Mouse (Mus musculus): ENCODE data around the gene 3100002H09Rik. TPM values are rescaled to one million over a fixed set of nuclear protein-coding genes. Genes with fewer than 3 reads are reported as not detected.

3100002H09Rik gene
- total RNA-seq (2021), result not detected

DNA sequence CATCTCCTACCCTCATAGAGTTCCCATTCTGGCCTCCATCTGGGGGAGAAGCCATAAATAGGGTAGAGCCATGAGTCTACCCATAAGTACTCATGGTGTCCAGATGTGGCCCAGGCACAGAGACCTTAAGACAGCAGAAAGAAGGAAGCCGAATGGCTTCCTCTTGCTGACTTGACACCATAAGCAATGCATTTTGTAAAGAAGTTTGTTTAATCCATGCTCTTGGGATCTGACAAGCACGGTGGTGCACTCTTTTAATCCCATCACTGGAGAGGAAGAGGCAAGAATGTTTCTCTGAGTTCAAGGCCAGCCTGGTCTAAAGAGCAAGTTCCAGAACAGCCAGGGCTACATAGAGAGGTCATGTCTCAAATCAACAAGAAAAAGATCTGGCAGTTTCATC is at the start of gene 3100002H09Rik:
TSS of gene 3100002H09Rik (minus strand) at position 101 of the 400 bp plus-strand sequence.
- no peak for DNase-seq
- intact Hi-C loops (cut with DNase I), result no loop called here

GRCm38 (mm10) chr4:124659251-124660217 is 48.9 kb upstream of the 3100002H09Rik start:
- intact Hi-C loops (cut with DNase I), result loop anchor here (5.0 kb wide), 1 partner anchor 87 kb away; no protein-coding TSS in a partner anchor
- DNase-seq, result peak in 1 of 2 experiments; percentile 21

DNA sequence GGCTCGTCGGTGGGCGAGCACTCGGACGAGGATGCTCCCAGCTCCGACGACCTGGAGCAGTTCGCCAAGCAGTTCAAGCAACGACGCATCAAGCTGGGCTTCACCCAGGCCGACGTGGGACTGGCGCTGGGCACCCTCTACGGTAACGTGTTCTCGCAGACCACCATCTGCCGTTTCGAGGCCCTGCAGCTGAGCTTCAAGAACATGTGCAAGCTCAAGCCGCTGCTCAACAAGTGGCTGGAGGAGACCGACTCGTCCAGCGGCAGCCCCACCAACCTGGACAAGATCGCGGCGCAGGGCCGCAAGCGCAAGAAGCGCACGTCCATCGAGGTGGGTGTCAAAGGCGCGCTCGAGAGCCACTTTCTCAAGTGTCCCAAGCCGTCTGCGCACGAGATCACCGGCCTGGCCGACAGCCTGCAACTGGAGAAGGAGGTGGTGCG is 47.8 kb upstream of the 3100002H09Rik start:
- intact Hi-C loops (cut with DNase I), result loop anchor here (5.0 kb wide), 1 partner anchor 86 kb away; no protein-coding TSS in a partner anchor
- DNase-seq, result peak in 1 of 2 experiments; percentile 13

DNA sequence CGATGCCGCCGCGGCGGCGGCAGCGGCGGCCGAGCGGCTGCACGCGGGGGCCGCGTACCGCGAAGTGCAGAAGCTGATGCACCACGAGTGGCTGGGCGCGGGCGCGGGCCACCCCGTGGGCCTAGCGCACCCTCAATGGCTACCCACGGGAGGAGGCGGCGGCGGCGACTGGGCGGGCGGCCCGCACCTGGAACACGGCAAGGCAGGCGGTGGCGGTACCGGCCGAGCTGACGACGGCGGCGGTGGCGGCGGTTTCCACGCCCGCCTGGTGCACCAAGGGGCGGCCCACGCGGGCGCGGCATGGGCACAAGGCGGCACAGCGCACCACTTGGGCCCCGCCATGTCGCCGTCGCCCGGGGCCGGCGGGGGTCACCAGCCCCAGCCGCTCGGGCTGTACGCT is 47.2 kb upstream of the 3100002H09Rik start:
- intact Hi-C loops (cut with DNase I), result loop anchor here (5.0 kb wide), 1 partner anchor 85 kb away; no protein-coding TSS in a partner anchor
- no peak for DNase-seq

DNA sequence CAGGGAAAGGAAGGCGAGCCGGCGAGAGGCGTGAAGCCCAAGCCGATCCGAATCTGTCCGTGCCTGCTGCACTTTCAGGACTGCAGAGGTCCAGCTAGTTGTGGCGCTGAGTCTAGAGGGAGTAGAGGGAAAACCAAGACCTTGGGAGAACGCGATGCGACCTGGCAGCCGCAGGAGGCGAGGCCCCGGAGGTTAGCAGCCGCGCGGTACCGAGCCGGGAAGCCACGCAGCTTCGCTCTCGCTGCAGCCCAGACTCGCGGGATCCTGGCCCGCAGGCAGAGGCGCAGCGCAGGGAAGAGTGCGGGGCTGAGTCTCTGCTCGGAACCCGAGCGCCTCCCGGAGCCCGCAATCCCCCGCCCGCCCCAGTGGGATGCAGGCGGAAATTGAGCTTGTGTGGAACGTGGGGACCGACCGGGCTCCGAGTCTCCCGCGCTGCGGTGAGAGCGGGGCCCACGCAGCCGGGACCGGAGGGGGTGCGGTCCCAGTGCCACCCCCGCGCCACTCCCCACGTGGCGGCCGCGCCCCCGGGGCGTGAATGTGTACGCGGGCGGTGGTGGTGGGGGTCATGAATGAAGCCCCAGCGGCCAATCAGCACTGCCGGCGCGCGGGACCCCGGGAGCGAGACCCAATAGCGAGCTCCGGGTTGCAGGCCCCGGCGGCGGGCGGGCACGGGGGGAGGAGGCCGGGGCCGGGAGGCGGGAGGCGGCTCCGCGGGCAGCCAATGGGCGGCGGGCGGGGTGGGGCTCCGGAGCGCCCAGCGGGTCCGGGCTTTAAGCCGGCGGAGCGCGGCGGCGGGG is 46.4 kb upstream of the 3100002H09Rik start:
- DNase-seq, result peak; percentile 76 to 82
- intact Hi-C loops (cut with DNase I), result loop anchor here (5.0 kb wide), 1 partner anchor 85 kb away; no protein-coding TSS in a partner anchor

GRCm38 (mm10) chr4:124656518-124656853 is 45.9 kb upstream of the 3100002H09Rik start, which contains the start of gene Pou3f1:
Gene Pou3f1 (plus strand): TSS chr4:124656807.
- DNase-seq, result no peak
- intact Hi-C loops (cut with DNase I), result loop anchor here (5.0 kb wide), 1 partner anchor 84 kb away; no protein-coding TSS in a partner anchor

DNA sequence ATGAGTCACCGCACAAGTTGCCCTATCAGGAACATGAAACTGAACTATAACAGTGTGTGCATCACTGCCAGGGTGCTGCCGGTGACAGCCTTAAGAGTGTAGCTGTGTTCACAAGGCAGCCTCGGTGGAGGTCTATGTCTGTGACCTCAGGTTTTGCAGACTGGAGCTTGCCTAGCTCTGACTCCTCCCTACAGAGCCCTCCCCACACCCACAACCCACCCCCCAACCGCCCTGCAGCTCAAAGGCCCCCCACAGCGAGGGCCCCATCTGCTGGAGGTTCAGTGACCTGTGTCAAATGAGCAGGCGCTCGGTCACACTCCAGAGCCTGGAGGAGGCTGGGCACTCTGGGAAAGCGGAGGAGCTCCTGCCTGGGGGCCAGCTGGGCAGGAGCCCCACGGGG is 42.3 kb upstream of the 3100002H09Rik start:
- intact Hi-C loops (cut with DNase I), result no loop called here
- no peak for DNase-seq

DNA sequence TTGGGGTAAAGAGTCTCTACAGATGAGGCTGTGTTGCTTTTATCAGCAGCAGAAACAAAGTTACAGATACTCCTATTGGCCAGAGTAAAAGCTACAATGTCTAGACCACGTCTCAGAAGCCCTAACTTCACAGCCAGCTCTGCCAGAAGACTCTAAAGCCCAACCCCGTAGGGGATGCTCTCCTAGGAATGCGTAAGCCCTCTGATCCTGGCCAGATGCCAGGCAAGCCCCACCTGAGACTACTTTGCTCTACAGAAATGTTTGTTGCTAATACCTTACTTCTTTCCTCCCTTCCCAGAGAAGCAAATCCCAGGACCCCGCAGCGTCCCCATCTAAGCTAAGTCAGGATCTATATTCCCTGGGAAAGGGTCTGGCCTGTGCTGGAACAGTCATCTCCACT is 37.3 kb upstream of the 3100002H09Rik start:
- intact Hi-C loops (cut with DNase I), result no loop called here
- DNase-seq, result no peak

DNA sequence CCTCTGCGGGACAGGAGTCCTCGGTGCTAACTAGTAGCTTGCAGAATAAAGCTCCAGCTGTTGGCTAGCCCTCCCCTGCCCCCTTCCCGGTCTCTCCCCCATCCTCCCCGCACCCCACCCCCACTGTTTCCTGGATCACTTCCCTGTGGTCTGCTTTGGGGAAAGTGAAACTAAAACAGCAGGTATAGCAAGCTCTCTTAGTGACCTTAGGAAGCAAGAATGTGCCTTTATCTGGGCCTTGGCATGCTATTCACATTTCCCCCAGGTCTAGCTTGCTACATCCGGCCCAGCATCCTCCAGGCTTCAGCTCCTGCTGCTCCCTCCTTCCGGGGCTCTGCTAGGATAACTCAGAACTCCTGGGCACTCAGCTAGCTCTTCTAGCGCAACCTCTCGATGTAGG is 36.0 kb upstream of the 3100002H09Rik start:
- intact Hi-C loops (cut with DNase I), result no loop called here
- peak; percentile 20 to 32 for DNase-seq

DNA sequence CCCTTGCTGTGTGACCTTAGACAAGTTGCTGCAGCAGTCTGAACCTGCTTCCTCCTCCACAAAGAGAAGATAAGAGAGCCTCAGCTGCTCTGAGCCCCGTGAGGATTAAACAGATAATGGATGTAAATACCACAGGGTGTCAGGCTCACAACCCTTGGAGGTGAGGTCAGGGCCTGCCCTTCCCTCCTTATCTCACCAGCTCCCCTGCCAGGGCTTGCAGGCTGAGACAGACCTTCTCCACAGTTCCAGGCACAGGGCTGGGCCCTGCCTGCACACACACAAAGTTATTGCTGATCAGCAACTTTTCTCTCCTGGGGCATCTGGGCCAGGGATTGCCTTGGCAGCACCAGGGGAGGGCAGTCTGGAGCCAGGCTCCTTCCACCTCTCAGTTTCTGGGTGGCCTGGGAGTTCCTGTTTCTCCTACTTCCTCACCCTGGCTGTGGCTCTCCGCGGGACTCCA is 34.4 kb upstream of the 3100002H09Rik start:
- DNase-seq, result peak; percentile 7 to 16
- intact Hi-C loops (cut with DNase I), result no loop called here

DNA sequence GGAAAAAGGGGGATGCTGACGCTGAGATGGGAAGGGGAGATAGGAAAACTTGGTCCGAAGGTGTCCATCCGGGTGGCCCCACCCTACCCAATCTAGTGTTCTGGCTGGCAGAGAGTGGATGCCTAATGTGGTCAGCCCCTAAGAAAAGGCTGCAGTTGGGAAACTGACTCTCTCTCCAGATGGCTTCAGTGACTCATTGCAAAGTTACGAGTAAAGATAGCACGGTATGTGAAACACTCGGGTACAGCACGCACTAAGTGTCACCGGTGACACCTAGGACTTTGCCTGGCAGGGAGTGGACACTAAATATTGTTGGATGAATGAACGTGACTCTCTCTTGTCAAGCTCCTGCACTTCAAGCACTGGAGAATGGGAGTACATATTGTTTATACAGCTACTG is 33.3 kb upstream of the 3100002H09Rik start:
- no peak for DNase-seq
- intact Hi-C loops (cut with DNase I), result no loop called here

DNA sequence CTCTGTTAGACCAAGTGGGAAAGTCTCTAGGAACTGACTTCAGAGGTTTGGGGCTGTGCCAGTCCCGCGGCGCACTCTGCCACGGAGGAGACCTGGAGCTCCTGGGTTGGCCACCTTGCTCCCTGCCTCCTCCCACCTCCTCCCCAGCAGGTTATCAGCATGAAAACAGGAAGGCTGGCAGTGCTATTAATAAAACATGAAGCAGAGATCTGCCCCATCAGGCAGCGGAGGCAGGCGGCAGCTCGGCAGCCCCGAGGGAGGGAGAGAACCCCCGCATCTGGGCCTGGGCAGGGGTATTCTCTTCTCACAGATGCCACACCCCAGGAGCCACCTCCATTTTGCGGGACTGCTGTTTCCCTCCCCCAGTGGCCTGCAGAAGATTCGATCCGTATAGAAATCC is 29.1 kb upstream of the 3100002H09Rik start:
- DNase-seq, result no peak
- intact Hi-C loops (cut with DNase I), result no loop called here

DNA sequence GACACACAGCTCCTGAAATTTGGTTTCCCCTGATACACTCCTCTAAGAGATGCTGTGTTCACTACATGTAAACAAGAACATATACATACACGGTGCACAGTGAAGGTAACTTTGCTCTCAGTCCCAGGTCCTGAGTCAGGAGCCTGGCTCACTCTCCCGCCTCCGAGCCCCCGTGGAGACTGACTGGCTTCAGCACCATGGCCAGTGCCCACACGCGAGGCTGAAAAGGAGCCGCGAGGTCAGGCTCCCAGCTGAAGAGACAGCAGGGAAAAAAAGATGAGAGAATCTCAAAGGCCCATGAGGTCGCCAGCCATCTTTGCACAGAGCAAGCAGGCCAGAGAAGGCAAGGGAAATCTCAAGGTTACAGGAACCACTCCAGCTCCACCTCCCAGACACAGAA is 22.7 kb upstream of the 3100002H09Rik start:
- DNase-seq, result peak; percentile 52 to 75
- intact Hi-C loops (cut with DNase I), result no loop called here

DNA sequence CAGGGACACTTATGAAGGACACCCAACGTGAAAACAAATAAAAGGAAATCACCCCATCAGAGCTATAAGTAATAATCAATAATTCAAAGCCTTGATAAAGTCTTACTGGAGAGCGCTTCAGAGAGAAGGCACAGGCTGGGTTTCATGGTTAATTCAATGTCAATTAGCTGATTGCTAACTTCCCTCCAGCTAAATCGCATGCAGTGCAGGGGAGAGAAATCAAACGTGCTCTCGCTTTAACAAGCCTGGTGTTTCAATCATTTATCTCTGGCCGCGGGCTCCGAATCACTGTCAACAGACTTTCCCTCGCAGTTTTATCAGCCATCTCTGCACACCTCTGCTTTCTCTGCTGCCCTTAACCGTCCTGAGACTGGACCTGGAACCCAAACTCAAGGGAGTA is 22.3 kb upstream of the 3100002H09Rik start:
- no peak for DNase-seq
- intact Hi-C loops (cut with DNase I), result no loop called here

- intact Hi-C loops (cut with DNase I), result no loop called here
- no peak for DNase-seq
Measured at GRCm38 (mm10) chr4:124631456-124631855, 20.9 kb upstream of the 3100002H09Rik start.

DNA sequence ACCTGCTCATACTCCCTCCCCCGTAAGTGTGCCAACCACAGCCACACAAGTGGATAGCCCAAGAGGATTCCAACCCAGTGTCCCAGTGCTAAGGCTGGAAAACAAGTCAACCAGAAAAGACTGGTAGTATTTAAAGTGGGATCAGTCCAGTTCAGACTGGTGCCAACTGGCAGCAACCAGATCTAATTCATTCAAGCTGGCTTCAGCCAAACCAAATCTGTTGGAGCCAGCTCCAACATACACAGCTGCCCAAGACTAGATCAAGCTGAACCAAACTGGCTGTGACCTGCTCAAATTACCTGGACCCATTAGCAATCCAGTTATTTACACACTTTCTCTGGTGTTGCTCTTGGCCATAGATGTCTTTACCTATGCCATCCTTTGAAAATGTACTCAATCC is 16.2 kb upstream of the 3100002H09Rik start:
- DNase-seq, result no peak
- intact Hi-C loops (cut with DNase I), result no loop called here

DNA sequence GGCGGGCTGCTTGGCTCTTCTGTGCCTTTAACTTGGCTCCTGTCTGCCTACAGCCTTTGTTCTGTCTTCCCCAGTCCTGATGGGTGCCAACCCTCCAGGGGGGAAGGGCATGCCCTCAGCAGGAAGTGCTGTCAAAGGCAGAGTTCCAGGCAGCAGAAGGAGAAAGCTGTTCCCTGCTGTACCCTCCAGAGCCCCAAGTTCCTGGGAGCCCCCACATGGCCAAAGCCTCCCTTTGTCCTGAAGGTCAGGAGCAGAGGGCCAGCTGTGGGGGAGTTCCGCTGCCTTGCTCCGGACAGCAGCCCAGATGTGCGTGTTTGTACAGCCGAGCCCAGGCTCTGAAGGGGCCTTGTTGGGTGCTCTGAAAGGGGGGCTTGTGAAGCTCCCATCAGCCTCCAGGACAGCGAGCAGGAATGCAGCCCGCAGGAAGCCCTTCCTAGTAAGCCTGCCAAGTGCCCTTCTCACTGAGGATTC is 13.5 kb upstream of the 3100002H09Rik start:
- DNase-seq, result peak in 1 of 2 experiments; percentile 13

GRCm38 (mm10) chr4:124622566-124622965 is 12.0 kb upstream of the 3100002H09Rik start:
- intact Hi-C loops (cut with DNase I), result no loop called here
- DNase-seq, result no peak

More for the DNA sequence above, 13.5 kb upstream of the 3100002H09Rik start:
- intact Hi-C loops (cut with DNase I), result no loop called here

GRCm38 (mm10) chr4:124621406-124621805 is 10.8 kb upstream of the 3100002H09Rik start:
- intact Hi-C loops (cut with DNase I), result no loop called here
- no peak for DNase-seq

- no peak for DNase-seq
- intact Hi-C loops (cut with DNase I), result no loop called here
Measured at GRCm38 (mm10) chr4:124618599-124618998, 8.0 kb upstream of the 3100002H09Rik start.

GRCm38 (mm10) chr4:124616636-124617035 is 6.0 kb upstream of the 3100002H09Rik start:
- no peak for DNase-seq
- intact Hi-C loops (cut with DNase I), result no loop called here

Measured in heart, postnatal 10 days (tissue).